Mouse (Mus musculus): ENCODE measurements around the gene Vax1. TPM values are rescaled to one million over a fixed set of nuclear protein-coding genes. Genes with fewer than 3 reads are reported as not detected.

Gene Vax1
- polyA plus RNA-seq (2012; ENCODE audit: low replicate concordance): not detected in 2 replicates

GRCm38 (mm10) chr19:59169936-59170765 is at the start of gene Vax1:
Vax1 (minus strand) TSS chr19:59170056.

GRCm38 (mm10) chr19:59218991-59219390 is 49.1 kb upstream of the Vax1 start, which contains the start of gene Kcnk18:
Kcnk18 (plus strand) TSS chr19:59219214.

Other genes with a start within 250 kb of the Vax1 start
- not detected in 2 replicates for gene Eno4, start 226.6 kb downstream of the Vax1 start, polyA plus RNA-seq (2012; ENCODE audit: low replicate concordance)
- 0.12 and 0.33 TPM in 2 replicates for gene Hspa12a, start 226.4 kb downstream of the Vax1 start, polyA plus RNA-seq (2012; ENCODE audit: low replicate concordance)
- gene Shtn1, start 94.0 kb downstream of the Vax1 start, polyA plus RNA-seq (2012; ENCODE audit: low replicate concordance): 0.48 and 0.60 TPM in 2 replicates
- not detected in 2 replicates for gene Kcnk18, start 49.2 kb upstream of the Vax1 start, polyA plus RNA-seq (2012; ENCODE audit: low replicate concordance)
- gene Slc18a2, start 90.8 kb upstream of the Vax1 start, polyA plus RNA-seq (2012; ENCODE audit: low replicate concordance): 0.06 and 0.07 TPM in 2 replicates
- gene Rps12-ps3, start 152.2 kb upstream of the Vax1 start, polyA plus RNA-seq (2012; ENCODE audit: low replicate concordance): 0.91 and 58.7 TPM in 2 replicates
- 16.3 and 19.2 TPM in 2 replicates for gene Pdzd8, start 175.7 kb upstream of the Vax1 start, polyA plus RNA-seq (2012; ENCODE audit: low replicate concordance)

Measured in leukemia stem cell, adult 10-12 weeks (primary cell).